Mouse (Mus musculus) E14TG2a.4 (cell line): ENCODE results near the gene Plac8.

Source experiments
- CTCF ChIP-seq: conservative IDR thresholded peaks from 2 replicates; pipeline ENCODE4 v1.5.1; 2014; ENCODE audit warnings: low read length
- NANOG ChIP-seq: IDR thresholded peaks from 2 replicates; pipeline ENCODE4 v1.6.1; 2014; ENCODE audit warnings: borderline replicate concordance, low read length, mixed read lengths
- POU5F1 ChIP-seq: IDR thresholded peaks from 2 replicates; pipeline ENCODE4 v1.6.1; 2014; ENCODE audit warnings: low read length, borderline replicate concordance

GRCm38 (mm10) chr5:100597886-100598485 lies 25.9 kb upstream of the Plac8 start:
- no peak for TF ChIP-seq CTCF
- no peak for TF ChIP-seq NANOG
- no peak for TF ChIP-seq POU5F1
